Mouse (Mus musculus) megakaryocyte, embryonic 14.5 days (primary cell): ENCODE data around the gene 1700029F12Rik. TPM values are rescaled to one million over a fixed set of nuclear protein-coding genes. Genes with fewer than 3 reads are reported as not detected.
A peak's percentile ranks its signal among the peaks of the same experiment; 100 is the strongest.

Experiments
- H3K27me3 ChIP-seq: replicated peaks from 2 replicates; pipeline ENCODE3; 2012; ENCODE audit warnings: inconsistent platforms
- H3K36me3 ChIP-seq: replicated peaks from 2 replicates; pipeline ENCODE3; 2012; ENCODE audit warnings: low read length, inconsistent platforms, mixed read lengths
- H3K4me1 ChIP-seq: 2 replicates; pipeline ENCODE4 v1.6.1; 2012; ENCODE audit warnings: inconsistent platforms
- H3K4me3 ChIP-seq: replicated peaks from 2 replicates; pipeline ENCODE3; 2012; ENCODE audit warnings: moderate library complexity, mild to moderate bottlenecking, inconsistent platforms
- H3K9me3 ChIP-seq: 2 replicates; pipeline ENCODE4 v1.6.1; 2012; ENCODE audit warnings: inconsistent platforms
- FLI1 ChIP-seq: IDR thresholded peaks from 2 replicates; pipeline ENCODE4 v1.6.1; 2012; ENCODE audit warnings: low read length, inconsistent platforms, mixed read lengths
- GATA1 ChIP-seq: IDR thresholded peaks from 3 replicates; pipeline ENCODE4 v1.6.1; 2012; ENCODE audit warnings: mixed read lengths, low read length, inconsistent platforms, borderline replicate concordance
- polyA plus RNA-seq: library from polyadenylated mRNA; stranded (reverse); fragments of >175 nt; gene quantifications from 2 replicates; pipeline ENCODE4 v1.2.3, GENCODE M21; 2012; ENCODE audit warnings: low replicate concordance; ENCODE audit not compliant: insufficient read depth

1700029F12Rik gene
- polyA plus RNA-seq, 1 experiment = not detected

GRCm38 (mm10) chr13:96997080-96997479, 37.1 kb downstream of the 1700029F12Rik start:
- Histone ChIP-seq H3K27me3 (peaks cover 29% of the 10 kb centered on the region), H3K4me3 (no peak overlapping the region), H3K4me1 (peaks cover 5% of the 10 kb centered on the region; the same call in 1 of the 2 replicates), H3K9me3 (no peaks in the 10 kb centered on the region), H3K36me3 (no peaks in the 10 kb centered on the region)
- TF ChIP-seq FLI1 (no peak), GATA1 (no peak)

- no peak overlapping the region for H3K4me3 ChIP-seq
- TF ChIP-seq FLI1 (no peak), GATA1 (no peak)
- peaks cover 5% of the 10 kb centered on the region; the same call in 1 of the 2 replicates for H3K4me1 ChIP-seq
Measured at GRCm38 (mm10) chr13:96995243-96995642, 38.9 kb downstream of the 1700029F12Rik start.

GRCm38 (mm10) chr13:96993291-96993989, 40.7 kb downstream of the 1700029F12Rik start:
- Histone ChIP-seq H3K27me3 (peaks cover 44% of the 10 kb centered on the region), H3K36me3 (no peaks in the 10 kb centered on the region), H3K4me1 (peaks cover 5% of the 10 kb centered on the region; the same call in 1 of the 2 replicates), H3K9me3 (peaks cover 12% of the 10 kb centered on the region), H3K4me3 (no peak overlapping the region)
- no peak for TF ChIP-seq GATA1
- TF ChIP-seq FLI1 = no peak

More at GRCm38 (mm10) chr13:96995243-96995642, 38.9 kb downstream of the 1700029F12Rik start:
- no peaks in the 10 kb centered on the region for H3K36me3 ChIP-seq
- H3K27me3 ChIP-seq = peaks cover 43% of the 10 kb centered on the region
- H3K9me3 ChIP-seq = no peaks in the 10 kb centered on the region

GRCm38 (mm10) chr13:96990561-96991265, 43.4 kb downstream of the 1700029F12Rik start:
- Histone ChIP-seq H3K4me3 (no peak overlapping the region), H3K27me3 (peaks cover 59% of the 10 kb centered on the region), H3K9me3 (peaks cover 17% of the 10 kb centered on the region), H3K4me1 (peaks cover 8% of the 10 kb centered on the region), H3K36me3 (no peaks in the 10 kb centered on the region)
- TF ChIP-seq GATA1 = no peak
- no peak for TF ChIP-seq FLI1

- peaks cover 66% of the 10 kb centered on the region for H3K27me3 ChIP-seq
- peaks cover 8% of the 10 kb centered on the region for H3K4me1 ChIP-seq
- no peak overlapping the region for H3K4me3 ChIP-seq
- no peaks in the 10 kb centered on the region for H3K36me3 ChIP-seq
- peaks cover 17% of the 10 kb centered on the region for H3K9me3 ChIP-seq
- no peak for TF ChIP-seq FLI1
- no peak for TF ChIP-seq GATA1
Measured at GRCm38 (mm10) chr13:96990045-96990444, 44.1 kb downstream of the 1700029F12Rik start.

GRCm38 (mm10) chr13:96989129-96989528, 45.0 kb downstream of the 1700029F12Rik start:
- H3K27me3 ChIP-seq = peaks cover 74% of the 10 kb centered on the region
- no peak for TF ChIP-seq GATA1
- TF ChIP-seq FLI1 = no peak
- H3K9me3 ChIP-seq = peaks cover 17% of the 10 kb centered on the region
- H3K36me3 ChIP-seq = no peaks in the 10 kb centered on the region
- peaks cover 14% of the 10 kb centered on the region for H3K4me1 ChIP-seq
- H3K4me3 ChIP-seq = no peak overlapping the region

- H3K27me3 ChIP-seq = peaks cover 84% of the 10 kb centered on the region
- peaks cover 32% of the 10 kb centered on the region for H3K4me1 ChIP-seq
- H3K36me3 ChIP-seq = no peaks in the 10 kb centered on the region
- TF ChIP-seq GATA1 (no peak), FLI1 (no peak)
- peaks cover 18% of the 10 kb centered on the region for H3K9me3 ChIP-seq
- no peak overlapping the region for H3K4me3 ChIP-seq
Measured at GRCm38 (mm10) chr13:96985599-96986275, 48.4 kb downstream of the 1700029F12Rik start.

GRCm38 (mm10) chr13:96984688-96985087, 49.5 kb downstream of the 1700029F12Rik start:
- H3K4me1 ChIP-seq = peaks cover 32% of the 10 kb centered on the region
- H3K4me3 ChIP-seq = no peak overlapping the region
- no peaks in the 10 kb centered on the region for H3K36me3 ChIP-seq
- peaks cover 84% of the 10 kb centered on the region for H3K27me3 ChIP-seq
- no peak for TF ChIP-seq FLI1
- TF ChIP-seq GATA1 = no peak
- peaks cover 22% of the 10 kb centered on the region for H3K9me3 ChIP-seq

- peaks cover 32% of the 10 kb centered on the region for H3K4me1 ChIP-seq
- H3K27me3 ChIP-seq = peaks cover 79% of the 10 kb centered on the region
- no peaks in the 10 kb centered on the region for H3K36me3 ChIP-seq
- peak overlapping the region; percentile 77 for H3K4me3 ChIP-seq
- TF ChIP-seq FLI1 (no peak), GATA1 (no peak)
- H3K9me3 ChIP-seq = peaks cover 11% of the 10 kb centered on the region
Measured at GRCm38 (mm10) chr13:96983251-96984126, 50.7 kb downstream of the 1700029F12Rik start.
